18 mouse cellular contexts compared by ENCODE assay signal in the genomic region with DNA sequence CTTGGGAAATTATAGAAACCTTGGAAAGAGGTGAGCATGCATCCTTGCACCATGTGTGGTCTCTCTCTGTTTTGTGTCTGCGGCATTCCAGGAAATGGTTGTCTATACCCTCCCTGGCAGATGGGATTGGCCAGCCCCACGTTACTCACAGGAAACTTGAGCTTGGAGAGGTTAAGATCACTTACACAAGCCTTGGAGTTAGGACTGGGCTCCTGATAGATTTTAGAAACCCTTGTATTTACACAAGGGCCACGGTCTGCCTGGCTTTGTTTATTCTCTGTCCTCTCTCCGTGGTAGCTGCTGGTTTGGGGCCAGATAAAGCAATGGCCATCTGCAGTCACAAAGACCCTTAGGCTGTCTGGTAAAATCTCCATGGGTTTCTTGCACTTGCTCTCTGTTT.
DNase-seq lines count a peak whose midpoint lies in the region; ATAC-seq and TF ChIP-seq lines count a peak whose summit lies in the region.
"Had no signal": no experiment of that assay in that cellular context is flagged by ENCODE, and none has a peak within 500 bp of the region (broad histone marks: within the 10 kb centered on the region; RNA-seq: fewer than 3 reads in every experiment).

No protein-coding gene starts in this region.

- no peak overlapping the region for H3K4me3 ChIP-seq in heart, embryonic 11.5 days (ENCODE audit: low read depth, low read length)
- no peak overlapping the region for H3K4me3 ChIP-seq in lung, embryonic 16.5 days (ENCODE audit: low read length)
- no peak overlapping the region for H3K4me3 ChIP-seq in embryonic fibroblast, embryonic 13.5 days (ENCODE audit: insufficient read depth, low read length)
- H3K4me3 ChIP-seq: layer of hippocampus, adult 2 months; liver, embryonic 15.5 days; midbrain, embryonic 12.5 days had no signal

- peak overlapping the region; percentile 50; the same call in 1 of the 2 replicates for H3K27ac ChIP-seq in heart, embryonic 11.5 days (ENCODE audit: low read depth, low read length)
- peak overlapping the region; percentile 53 for H3K27ac ChIP-seq in lung, embryonic 16.5 days (ENCODE audit: low read length)
- H3K27ac ChIP-seq in embryonic fibroblast, embryonic 13.5 days (ENCODE audit: insufficient read depth, low read length): peak overlapping the region; percentile 38; the same call in 1 of the 2 replicates
- H3K27ac ChIP-seq: layer of hippocampus, adult 2 months; liver, embryonic 15.5 days; midbrain, embryonic 12.5 days had no signal

- no peak for TF ChIP-seq CTCF in embryonic fibroblast, embryonic 13.5 days (IDR thresholded peaks at IDR 0.05; ENCODE audit: borderline replicate concordance, insufficient read depth, low read length)

- intact Hi-C loops in gastrocnemius, postnatal 36 days (cut with DNase I): no loop called here

- DNase-seq in heart, adult 18-20 months: no peak
- no peak for DNase-seq in lung, adult 18-20 months
- DNase-seq in yolk sac, embryonic 10.5 days (ENCODE audit: low spot score): peak; percentile 76
- no peak for DNase-seq in gastrocnemius, postnatal 36 days
- no peak for DNase-seq in ovary, postnatal 14 days (ENCODE audit: low spot score)
- DNase-seq: B cell, adult 2 months; cerebellum, adult 11-12 months; forebrain, postnatal 0 days; heart, postnatal 14 days; spleen, adult 18-20 months; thymus, adult 18-20 months had no signal

- H3K9ac ChIP-seq in heart, embryonic 11.5 days (ENCODE audit: low read depth, low read length): no peak overlapping the region
- no peak overlapping the region for H3K9ac ChIP-seq in lung, embryonic 16.5 days (ENCODE audit: low read length)
- H3K9ac ChIP-seq: forebrain, postnatal 0 days; liver, embryonic 15.5 days; midbrain, embryonic 12.5 days had no signal

- no peak for ATAC-seq in heart, embryonic 11.5 days (replicated peaks; ENCODE audit: insufficient number of reproducible peaks, low FRiP score, low TSS enrichment)
- ATAC-seq in lung, embryonic 16.5 days (ENCODE audit: low read depth): peak; percentile 80
- ATAC-seq: activated CD4-positive, CD25-positive, alpha-beta regulatory T cell, adult 4 months; forebrain, postnatal 0 days had no signal

- no peaks in the 10 kb centered on the region for H3K9me3 ChIP-seq in heart, embryonic 11.5 days (replicated peaks; ENCODE audit: control insufficient read depth, low read length)
- no peaks in the 10 kb centered on the region for H3K9me3 ChIP-seq in lung, embryonic 16.5 days (ENCODE audit: control insufficient read depth, low read length)
- H3K9me3 ChIP-seq: liver, embryonic 15.5 days; midbrain, embryonic 12.5 days had no signal

- no peak overlapping the region for H3K4me2 ChIP-seq in heart, embryonic 11.5 days
- H3K4me2 ChIP-seq in lung, embryonic 16.5 days (ENCODE audit: low read depth, low read length): no peak overlapping the region
- H3K4me2 ChIP-seq: liver, embryonic 15.5 days; midbrain, embryonic 12.5 days had no signal

- H3K27me3 ChIP-seq in heart, embryonic 11.5 days (ENCODE audit: control insufficient read depth, insufficient read depth, low read length): no peaks in the 10 kb centered on the region
- H3K27me3 ChIP-seq in lung, embryonic 16.5 days (ENCODE audit: control insufficient read depth, insufficient read depth, low read depth, low read length): no peaks in the 10 kb centered on the region
- H3K27me3 ChIP-seq: liver, embryonic 15.5 days; midbrain, embryonic 12.5 days had no signal

- whole genome bisulfite sequencing in heart, embryonic 11.5 days (ENCODE audit: insufficient replicate concordance): 17% methylated on average over 4 of the region's 4 CpGs
- WGBS in lung, embryonic 16.5 days: 3% methylated on average over 4 of the region's 4 CpGs

- no peak for TF ChIP-seq POLR2A in embryonic fibroblast, embryonic 13.5 days (IDR thresholded peaks at IDR 0.05; ENCODE audit: low read depth, low read length)

- peaks cover 47% of the 10 kb centered on the region for H3K4me1 ChIP-seq in heart, embryonic 11.5 days (ENCODE audit: control insufficient read depth, insufficient read depth, low read length)
- H3K4me1 ChIP-seq in lung, embryonic 16.5 days (replicated peaks; ENCODE audit: control insufficient read depth, insufficient read depth, low read length): peaks cover 33% of the 10 kb centered on the region
- H3K4me1 ChIP-seq in embryonic fibroblast, embryonic 13.5 days (ENCODE audit: control insufficient read depth, insufficient read depth, low read length): peaks cover 25% of the 10 kb centered on the region

- 0 out of 2 replicates have a peak, but pooled peaks cover 5% of the 10 kb centered on the region for H3K36me3 ChIP-seq in heart, embryonic 11.5 days (ENCODE audit: control insufficient read depth, insufficient read depth, low read length)
- H3K36me3 ChIP-seq in lung, embryonic 16.5 days (ENCODE audit: control insufficient read depth, insufficient read depth, low read length): peaks cover 3% of the 10 kb centered on the region; the same call in 1 of the 2 replicates
- H3K36me3 ChIP-seq: liver, embryonic 15.5 days; midbrain, embryonic 12.5 days had no signal
